Mouse (Mus musculus): Measurements from ENCODE around the gene Pxn. TPM values are rescaled to one million over a fixed set of nuclear protein-coding genes. Genes with fewer than 3 reads are reported as not detected.

The Pxn gene
- 35.1 and 38.1 TPM in 2 replicates for polyA plus RNA-seq (2011; ENCODE audit: insufficient read depth, insufficient read length, low read depth, missing spikeins)

DNA sequence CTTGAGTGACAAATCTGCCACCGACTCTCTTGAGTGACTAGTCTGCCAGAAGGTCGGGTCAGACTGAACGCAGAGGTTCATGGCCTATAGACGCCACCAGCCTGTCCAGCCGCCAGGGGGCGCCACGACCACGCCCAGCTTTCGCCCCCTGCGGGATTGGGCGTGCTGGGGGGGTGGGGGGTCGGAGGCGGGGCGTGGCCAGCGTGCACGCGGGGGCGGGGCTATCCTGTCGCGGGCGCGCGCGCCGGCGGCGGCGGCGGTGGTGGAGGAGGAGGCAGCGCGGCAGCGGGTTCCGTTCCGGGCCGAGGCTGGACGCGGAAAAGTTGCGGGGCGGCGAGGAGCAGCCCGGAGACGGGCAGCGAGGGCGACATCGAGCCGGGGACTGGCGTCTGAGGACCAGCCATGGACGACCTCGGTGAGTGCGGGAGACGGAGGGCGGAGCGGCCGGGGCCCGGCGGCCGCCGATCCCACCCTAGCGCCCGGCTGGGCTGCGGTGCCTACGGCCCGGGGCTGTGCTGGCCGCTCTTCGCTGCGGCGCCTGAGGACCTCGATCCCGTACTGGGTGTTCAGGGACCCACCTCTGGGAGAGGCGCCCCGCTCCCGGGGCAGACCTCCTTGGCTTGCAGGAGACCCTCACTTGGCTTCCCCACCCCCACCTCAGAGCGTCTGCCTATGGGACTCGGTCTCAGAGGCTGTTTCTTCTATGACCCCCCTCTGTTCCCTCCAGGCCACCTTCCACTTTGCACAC, at the start of gene Pxn:
Pxn (plus strand) TSS at position 223 of the 748 bp plus-strand sequence.
- TF ChIP-seq CTCF (IDR thresholded peaks at IDR 0.05; ENCODE audit: low read depth, low read length) (peak; percentile 87), EP300 (IDR thresholded peaks at IDR 0.05; ENCODE audit: insufficient read depth, low read depth, low read length) (0 out of 2 replicates have a peak, but pooled peaks have one; percentile 46), POLR2A (IDR thresholded peaks at IDR 0.05; ENCODE audit: insufficient read depth, low read length) (no peak)
- no peaks in the 10 kb centered on the region for H3K9me3 ChIP-seq (replicated peaks; ENCODE audit: control insufficient read depth, insufficient read depth, low read length, poor library complexity, severe bottlenecking)
- peak within 1 kb of the TSS; percentile 93 for H3K9ac ChIP-seq (ENCODE audit: low read depth, poor library complexity, severe bottlenecking)
- H3K27ac ChIP-seq (ENCODE audit: insufficient read depth, low read length): no peak within 1 kb of the TSS
- H3K27me3 ChIP-seq (ENCODE audit: control insufficient read depth, insufficient read depth, low read length, poor library complexity, severe bottlenecking): no peaks in the 10 kb centered on the region
- H3K4me1 ChIP-seq (ENCODE audit: control insufficient read depth, insufficient read depth, low read length): peaks cover 3% of the 10 kb centered on the region
- no peaks in the 10 kb centered on the region for H3K36me3 ChIP-seq (ENCODE audit: control insufficient read depth, insufficient read depth, low read length, poor library complexity, severe bottlenecking)
- peak within 1 kb of the TSS; percentile 94 for H3K4me3 ChIP-seq (ENCODE audit: low read depth, low read length)

GRCm38 (mm10) chr5:115458918-115459317, 47.6 kb upstream of the Pxn start:
- no peak overlapping the region for H3K27ac ChIP-seq (ENCODE audit: insufficient read depth, low read length)
- no peak for TF ChIP-seq EP300 (IDR thresholded peaks at IDR 0.05; ENCODE audit: insufficient read depth, low read depth, low read length)
- TF ChIP-seq CTCF (IDR thresholded peaks at IDR 0.05; ENCODE audit: low read depth, low read length): no peak
- TF ChIP-seq POLR2A (IDR thresholded peaks at IDR 0.05; ENCODE audit: insufficient read depth, low read length): no peak
- no peaks in the 10 kb centered on the region for H3K27me3 ChIP-seq (ENCODE audit: control insufficient read depth, insufficient read depth, low read length, poor library complexity, severe bottlenecking)
- H3K9ac ChIP-seq (ENCODE audit: low read depth, poor library complexity, severe bottlenecking): no peak overlapping the region
- H3K4me3 ChIP-seq (ENCODE audit: low read depth, low read length): no peak overlapping the region
- H3K36me3 ChIP-seq (ENCODE audit: control insufficient read depth, insufficient read depth, low read length, poor library complexity, severe bottlenecking): no peaks in the 10 kb centered on the region
- H3K4me1 ChIP-seq (ENCODE audit: control insufficient read depth, insufficient read depth, low read length): no peaks in the 10 kb centered on the region
- no peaks in the 10 kb centered on the region for H3K9me3 ChIP-seq (replicated peaks; ENCODE audit: control insufficient read depth, insufficient read depth, low read length, poor library complexity, severe bottlenecking)

GRCm38 (mm10) chr5:115464408-115465115, 41.9 kb upstream of the Pxn start:
- peak; percentile 74 for TF ChIP-seq CTCF (IDR thresholded peaks at IDR 0.05; ENCODE audit: low read depth, low read length)
- TF ChIP-seq POLR2A (IDR thresholded peaks at IDR 0.05; ENCODE audit: insufficient read depth, low read length): peak; percentile 85
- TF ChIP-seq EP300 (IDR thresholded peaks at IDR 0.05; ENCODE audit: insufficient read depth, low read depth, low read length): peak; percentile 56; the same call in 1 of the 2 replicates
- no peaks in the 10 kb centered on the region for H3K27me3 ChIP-seq (ENCODE audit: control insufficient read depth, insufficient read depth, low read length, poor library complexity, severe bottlenecking)
- no peaks in the 10 kb centered on the region for H3K4me1 ChIP-seq (ENCODE audit: control insufficient read depth, insufficient read depth, low read length)
- no peaks in the 10 kb centered on the region for H3K9me3 ChIP-seq (replicated peaks; ENCODE audit: control insufficient read depth, insufficient read depth, low read length, poor library complexity, severe bottlenecking)
- peak overlapping the region; percentile 14; the same call in 1 of the 2 replicates for H3K9ac ChIP-seq (ENCODE audit: low read depth, poor library complexity, severe bottlenecking)
- peak overlapping the region; percentile 59 for H3K27ac ChIP-seq (ENCODE audit: insufficient read depth, low read length)
- H3K4me3 ChIP-seq (ENCODE audit: low read depth, low read length): peak overlapping the region; percentile 66
- H3K36me3 ChIP-seq (ENCODE audit: control insufficient read depth, insufficient read depth, low read length, poor library complexity, severe bottlenecking): peaks cover 2% of the 10 kb centered on the region; the same call in 1 of the 2 replicates

DNA sequence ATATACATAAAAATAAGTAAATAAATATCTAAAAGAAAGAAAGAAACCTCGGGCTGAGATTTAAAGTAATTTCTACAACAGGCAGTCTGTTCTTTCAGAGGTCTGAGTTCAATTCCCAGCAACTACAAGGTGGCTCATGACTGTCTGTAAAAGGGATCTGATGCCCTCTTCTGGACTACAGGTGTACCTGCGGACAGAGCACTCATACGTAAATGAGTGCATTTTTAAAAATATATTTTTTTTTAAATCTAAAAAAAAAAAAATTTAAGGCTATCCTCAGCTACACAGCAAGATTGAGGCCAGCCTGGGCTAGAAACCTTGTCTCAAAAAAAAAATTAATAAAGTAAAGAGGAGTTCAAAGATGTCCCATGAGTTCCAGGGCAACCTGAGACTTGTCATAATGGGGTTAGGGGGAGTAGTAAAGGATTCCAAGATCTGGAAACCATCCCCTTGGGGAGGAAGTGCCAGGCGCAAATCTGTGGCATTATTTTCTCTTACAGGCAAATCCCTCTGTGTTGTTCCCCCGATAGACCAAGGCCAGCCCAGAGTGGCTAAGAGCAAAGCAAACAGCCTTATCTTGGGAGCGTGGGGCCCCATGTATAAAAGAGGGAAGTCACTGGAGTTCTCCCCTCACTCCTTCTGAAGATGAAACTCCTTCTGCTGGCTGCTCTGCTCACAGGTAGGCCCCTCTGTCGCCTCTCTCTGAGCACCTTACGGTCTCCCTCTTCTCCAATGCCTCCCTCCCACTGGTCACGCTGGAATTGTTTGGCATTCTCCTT, 40.6 kb upstream of the Pxn start, which contains the start of gene Pla2g1b:
Pla2g1b (plus strand) TSS at position 621 of the 779 bp plus-strand sequence.
- H3K27ac ChIP-seq (ENCODE audit: insufficient read depth, low read length): peak within 1 kb of the TSS; percentile 16
- H3K27me3 ChIP-seq (ENCODE audit: control insufficient read depth, insufficient read depth, low read length, poor library complexity, severe bottlenecking): no peaks in the 10 kb centered on the region
- no peak for TF ChIP-seq EP300 (IDR thresholded peaks at IDR 0.05; ENCODE audit: insufficient read depth, low read depth, low read length)
- no peak for TF ChIP-seq CTCF (IDR thresholded peaks at IDR 0.05; ENCODE audit: low read depth, low read length)
- no peak for TF ChIP-seq POLR2A (IDR thresholded peaks at IDR 0.05; ENCODE audit: insufficient read depth, low read length)
- H3K4me3 ChIP-seq (ENCODE audit: low read depth, low read length): peak within 1 kb of the TSS; percentile 66
- H3K9ac ChIP-seq (ENCODE audit: low read depth, poor library complexity, severe bottlenecking): peak within 1 kb of the TSS; percentile 28; the same call in 1 of the 2 replicates
- H3K4me1 ChIP-seq (ENCODE audit: control insufficient read depth, insufficient read depth, low read length): no peaks in the 10 kb centered on the region
- peaks cover 2% of the 10 kb centered on the region; the same call in 1 of the 2 replicates for H3K36me3 ChIP-seq (ENCODE audit: control insufficient read depth, insufficient read depth, low read length, poor library complexity, severe bottlenecking)
- H3K9me3 ChIP-seq (replicated peaks; ENCODE audit: control insufficient read depth, insufficient read depth, low read length, poor library complexity, severe bottlenecking): no peaks in the 10 kb centered on the region

- Histone ChIP-seq H3K4me3 (ENCODE audit: low read depth, low read length) (no peak overlapping the region), H3K27me3 (ENCODE audit: control insufficient read depth, insufficient read depth, low read length, poor library complexity, severe bottlenecking) (no peaks in the 10 kb centered on the region), H3K4me1 (ENCODE audit: control insufficient read depth, insufficient read depth, low read length) (no peaks in the 10 kb centered on the region), H3K9me3 (replicated peaks; ENCODE audit: control insufficient read depth, insufficient read depth, low read length, poor library complexity, severe bottlenecking) (no peaks in the 10 kb centered on the region), H3K36me3 (ENCODE audit: control insufficient read depth, insufficient read depth, low read length, poor library complexity, severe bottlenecking) (peaks cover 2% of the 10 kb centered on the region), H3K9ac (ENCODE audit: low read depth, poor library complexity, severe bottlenecking) (no peak overlapping the region), H3K27ac (ENCODE audit: insufficient read depth, low read length) (no peak overlapping the region)
- TF ChIP-seq POLR2A (IDR thresholded peaks at IDR 0.05; ENCODE audit: insufficient read depth, low read length) (no peak), EP300 (IDR thresholded peaks at IDR 0.05; ENCODE audit: insufficient read depth, low read depth, low read length) (no peak), CTCF (IDR thresholded peaks at IDR 0.05; ENCODE audit: low read depth, low read length) (no peak)
These were observed 36.7 kb upstream of the Pxn start for GRCm38 (mm10) chr5:115469791-115470190.
